Mouse (Mus musculus): ENCODE results near the gene Rps6ka1. TPM values are rescaled to one million over a fixed set of nuclear protein-coding genes. Genes with fewer than 3 reads are reported as not detected.
"Not testable (repeated sequence)": the region's sequence is repeated elsewhere in the genome, so short reads cannot be mapped to it uniquely, and the experiment has no call there.

Gene Rps6ka1
- polyA plus RNA-seq, 1 experiment from 2014 or later: 47.6 TPM

GRCm38 (mm10) chr4:133911983-133912382 is 24.4 kb upstream of the Rps6ka1 start:
- H3K27ac ChIP-seq (replicated peaks; ENCODE audit: low read depth, low read length): no peak overlapping the region
- H3K4me1 ChIP-seq (ENCODE audit: control insufficient read depth, insufficient read depth, low read length): no peaks in the 10 kb centered on the region
- H3K4me2 ChIP-seq (ENCODE audit: low read depth, severe bottlenecking): no peak overlapping the region
- no peaks in the 10 kb centered on the region for H3K36me3 ChIP-seq (ENCODE audit: control insufficient read depth, insufficient read depth, low read length)
- no peak overlapping the region for H3K4me3 ChIP-seq (ENCODE audit: low read depth, low read length)
- no peak overlapping the region for H3K9ac ChIP-seq (ENCODE audit: low read length)
- H3K9me3 ChIP-seq (ENCODE audit: control insufficient read depth, low read length): no peaks in the 10 kb centered on the region
- ATAC-seq (ENCODE audit: insufficient number of reproducible peaks, low FRiP score, low TSS enrichment, low read depth) (no peak), DNase-seq (ENCODE audit: low spot score) (no peak)
- no peaks in the 10 kb centered on the region for H3K27me3 ChIP-seq (ENCODE audit: control insufficient read depth, insufficient read depth, low read length)
- WGBS: 92% methylated on average over 4 of the region's 4 CpGs

GRCm38 (mm10) chr4:133910236-133911211 is 22.9 kb upstream of the Rps6ka1 start:
- Histone ChIP-seq H3K4me2 (ENCODE audit: low read depth, severe bottlenecking) (peak overlapping the region; percentile 73), H3K9ac (ENCODE audit: low read length) (peak overlapping the region; percentile 51), H3K36me3 (ENCODE audit: control insufficient read depth, insufficient read depth, low read length) (no peaks in the 10 kb centered on the region), H3K4me3 (ENCODE audit: low read depth, low read length) (peak overlapping the region; percentile 45), H3K4me1 (ENCODE audit: control insufficient read depth, insufficient read depth, low read length) (no peaks in the 10 kb centered on the region), H3K27ac (replicated peaks; ENCODE audit: low read depth, low read length) (peak overlapping the region; percentile 69; the same call in 1 of the 2 replicates), H3K9me3 (ENCODE audit: control insufficient read depth, low read length) (no peaks in the 10 kb centered on the region), H3K27me3 (ENCODE audit: control insufficient read depth, insufficient read depth, low read length) (no peaks in the 10 kb centered on the region)
- 1% methylated on average over 57 of the region's 57 CpGs for WGBS
- ATAC-seq (ENCODE audit: insufficient number of reproducible peaks, low FRiP score, low TSS enrichment, low read depth): peak; percentile 94
- peak; percentile 100 for DNase-seq (ENCODE audit: low spot score)

GRCm38 (mm10) chr4:133908051-133908450 is 20.5 kb upstream of the Rps6ka1 start:
- Histone ChIP-seq H3K9ac (ENCODE audit: low read length) (no peak overlapping the region), H3K27me3 (ENCODE audit: control insufficient read depth, insufficient read depth, low read length) (no peaks in the 10 kb centered on the region), H3K4me1 (ENCODE audit: control insufficient read depth, insufficient read depth, low read length) (no peaks in the 10 kb centered on the region), H3K4me3 (ENCODE audit: low read depth, low read length) (no peak overlapping the region), H3K9me3 (ENCODE audit: control insufficient read depth, low read length) (no peaks in the 10 kb centered on the region), H3K4me2 (ENCODE audit: low read depth, severe bottlenecking) (no peak overlapping the region), H3K36me3 (ENCODE audit: control insufficient read depth, insufficient read depth, low read length) (no peaks in the 10 kb centered on the region), H3K27ac (replicated peaks; ENCODE audit: low read depth, low read length) (no peak overlapping the region)
- DNase-seq (ENCODE audit: low spot score) (no peak), ATAC-seq (ENCODE audit: insufficient number of reproducible peaks, low FRiP score, low TSS enrichment, low read depth) (no peak)
- WGBS: 93% methylated on average over 6 of the region's 6 CpGs

GRCm38 (mm10) chr4:133907086-133907485 is 19.5 kb upstream of the Rps6ka1 start:
- no peak overlapping the region for H3K4me3 ChIP-seq (ENCODE audit: low read depth, low read length)
- no peak for DNase-seq (ENCODE audit: low spot score)
- no peaks in the 10 kb centered on the region for H3K9me3 ChIP-seq (ENCODE audit: control insufficient read depth, low read length)
- no peak overlapping the region for H3K27ac ChIP-seq (replicated peaks; ENCODE audit: low read depth, low read length)
- H3K4me2 ChIP-seq (ENCODE audit: low read depth, severe bottlenecking): no peak overlapping the region
- ATAC-seq (ENCODE audit: insufficient number of reproducible peaks, low FRiP score, low TSS enrichment, low read depth): no peak
- no peaks in the 10 kb centered on the region for H3K36me3 ChIP-seq (ENCODE audit: control insufficient read depth, insufficient read depth, low read length)
- no peak overlapping the region for H3K9ac ChIP-seq (ENCODE audit: low read length)
- no peaks in the 10 kb centered on the region for H3K27me3 ChIP-seq (ENCODE audit: control insufficient read depth, insufficient read depth, low read length)
- no peaks in the 10 kb centered on the region for H3K4me1 ChIP-seq (ENCODE audit: control insufficient read depth, insufficient read depth, low read length)
- WGBS: 80% methylated on average over 4 of the region's 4 CpGs

GRCm38 (mm10) chr4:133906336-133906735 is 18.7 kb upstream of the Rps6ka1 start:
- ATAC-seq (ENCODE audit: insufficient number of reproducible peaks, low FRiP score, low TSS enrichment, low read depth): not testable (repeated sequence)
- WGBS: 86% methylated on average over 4 of the region's 5 CpGs

GRCm38 (mm10) chr4:133905167-133905566 is 17.6 kb upstream of the Rps6ka1 start:
- H3K36me3 ChIP-seq (ENCODE audit: control insufficient read depth, insufficient read depth, low read length): no peaks in the 10 kb centered on the region
- H3K27me3 ChIP-seq (ENCODE audit: control insufficient read depth, insufficient read depth, low read length): no peaks in the 10 kb centered on the region
- no peaks in the 10 kb centered on the region for H3K4me1 ChIP-seq (ENCODE audit: control insufficient read depth, insufficient read depth, low read length)
- no peak overlapping the region for H3K9ac ChIP-seq (ENCODE audit: low read length)
- ATAC-seq (ENCODE audit: insufficient number of reproducible peaks, low FRiP score, low TSS enrichment, low read depth) (no peak), DNase-seq (ENCODE audit: low spot score) (no peak)
- H3K27ac ChIP-seq (replicated peaks; ENCODE audit: low read depth, low read length): no peak overlapping the region
- H3K9me3 ChIP-seq (ENCODE audit: control insufficient read depth, low read length): no peaks in the 10 kb centered on the region
- WGBS: 75% methylated on average over 7 of the region's 7 CpGs
- H3K4me3 ChIP-seq (ENCODE audit: low read depth, low read length): no peak overlapping the region
- no peak overlapping the region for H3K4me2 ChIP-seq (ENCODE audit: low read depth, severe bottlenecking)

More at GRCm38 (mm10) chr4:133906336-133906735, 18.7 kb upstream of the Rps6ka1 start:
- H3K4me1 ChIP-seq (ENCODE audit: control insufficient read depth, insufficient read depth, low read length); H3K4me2 ChIP-seq (ENCODE audit: low read depth, severe bottlenecking); H3K27ac ChIP-seq (replicated peaks; ENCODE audit: low read depth, low read length); H3K36me3 ChIP-seq (ENCODE audit: control insufficient read depth, insufficient read depth, low read length); DNase-seq (ENCODE audit: low spot score); H3K4me3 ChIP-seq (ENCODE audit: low read depth, low read length); H3K9ac ChIP-seq (ENCODE audit: low read length); H3K27me3 ChIP-seq (ENCODE audit: control insufficient read depth, insufficient read depth, low read length); H3K9me3 ChIP-seq (ENCODE audit: control insufficient read depth, low read length): not testable (repeated sequence)

- WGBS: 83% methylated on average over 8 of the region's 8 CpGs
- ATAC-seq (ENCODE audit: insufficient number of reproducible peaks, low FRiP score, low TSS enrichment, low read depth): no peak
- no peak overlapping the region for H3K27ac ChIP-seq (replicated peaks; ENCODE audit: low read depth, low read length)
- no peak overlapping the region for H3K4me3 ChIP-seq (ENCODE audit: low read depth, low read length)
- DNase-seq (ENCODE audit: low spot score): no peak
- H3K9me3 ChIP-seq (ENCODE audit: control insufficient read depth, low read length): no peaks in the 10 kb centered on the region
- H3K9ac ChIP-seq (ENCODE audit: low read length): no peak overlapping the region
- no peak overlapping the region for H3K4me2 ChIP-seq (ENCODE audit: low read depth, severe bottlenecking)
- H3K36me3 ChIP-seq (ENCODE audit: control insufficient read depth, insufficient read depth, low read length): no peaks in the 10 kb centered on the region
- H3K4me1 ChIP-seq (ENCODE audit: control insufficient read depth, insufficient read depth, low read length): no peaks in the 10 kb centered on the region
- no peaks in the 10 kb centered on the region for H3K27me3 ChIP-seq (ENCODE audit: control insufficient read depth, insufficient read depth, low read length)
Observed at GRCm38 (mm10) chr4:133904326-133904725, 16.7 kb upstream of the Rps6ka1 start.

- no peak overlapping the region for H3K4me3 ChIP-seq (ENCODE audit: low read depth, low read length)
- H3K36me3 ChIP-seq (ENCODE audit: control insufficient read depth, insufficient read depth, low read length): no peaks in the 10 kb centered on the region
- no peak for DNase-seq (ENCODE audit: low spot score)
- H3K4me2 ChIP-seq (ENCODE audit: low read depth, severe bottlenecking): no peak overlapping the region
- H3K27me3 ChIP-seq (ENCODE audit: control insufficient read depth, insufficient read depth, low read length): no peaks in the 10 kb centered on the region
- no peak for ATAC-seq (ENCODE audit: insufficient number of reproducible peaks, low FRiP score, low TSS enrichment, low read depth)
- no peaks in the 10 kb centered on the region for H3K9me3 ChIP-seq (ENCODE audit: control insufficient read depth, low read length)
- H3K27ac ChIP-seq (replicated peaks; ENCODE audit: low read depth, low read length): no peak overlapping the region
- 88% methylated on average over 7 of the region's 7 CpGs for WGBS
- no peaks in the 10 kb centered on the region for H3K4me1 ChIP-seq (ENCODE audit: control insufficient read depth, insufficient read depth, low read length)
- no peak overlapping the region for H3K9ac ChIP-seq (ENCODE audit: low read length)
Observed at GRCm38 (mm10) chr4:133903372-133903771, 15.8 kb upstream of the Rps6ka1 start.

Data from limb, embryonic 11.5 days (tissue).